Mouse (Mus musculus) lung, embryonic 14.5 days (tissue): Measurements from ENCODE around the gene Mtrf1l. TPM values are rescaled to one million over a fixed set of nuclear protein-coding genes. Genes with fewer than 3 reads are reported as not detected.

ENCODE experiments used
- ATAC-seq: fragments of 200-750 bp; cut with Nextera tagmentation; 2 replicates; pipeline ENCODE4 v1.8.0; 2017; ENCODE audit warnings: mild to moderate bottlenecking, moderate TSS enrichment, moderate library complexity; ENCODE audit not compliant: insufficient read depth
- DNase-seq: peaks from one replicate; pipeline ENCODE4 v3.0.0-alpha.2; 2015
- H3K27ac ChIP-seq: fragments of 300-500 bp; sonication (generic); 2 replicates; pipeline ENCODE4 v1.5.1; 2014; ENCODE audit warnings: low read depth, mild to moderate bottlenecking, moderate library complexity
- H3K27me3 ChIP-seq: fragments of 300-500 bp; sonication (generic); 2 replicates; pipeline ENCODE4 v1.6.1; 2014; ENCODE audit warnings: low read length, control low read depth; ENCODE audit not compliant: insufficient read depth
- H3K36me3 ChIP-seq: fragments of 300-500 bp; sonication (generic); 2 replicates; pipeline ENCODE4 v1.6.1; 2014; ENCODE audit warnings: control low read depth; ENCODE audit not compliant: insufficient read depth
- H3K4me1 ChIP-seq: fragments of 300-500 bp; sonication (generic); 2 replicates; pipeline ENCODE4 v1.6.1; 2014; ENCODE audit warnings: antibody characterized with exemption, control low read depth; ENCODE audit not compliant: insufficient read depth
- H3K4me2 ChIP-seq: fragments of 300-500 bp; sonication (generic); 2 replicates; pipeline ENCODE4 v1.6.1; 2014; ENCODE audit warnings: mild to moderate bottlenecking
- H3K4me3 ChIP-seq: fragments of 300-500 bp; sonication (generic); 2 replicates; pipeline ENCODE4 v1.5.1; 2014; ENCODE audit warnings: low read depth, low read length
- H3K9ac ChIP-seq: fragments of 300-500 bp; sonication (generic); 2 replicates; pipeline ENCODE4 v1.6.1; 2014
- H3K9me3 ChIP-seq: fragments of 300-500 bp; sonication (generic); 2 replicates; pipeline ENCODE4 v1.6.1; 2016; ENCODE audit warnings: low read depth, low read length, control low read depth
- CTCF ChIP-seq: IDR thresholded peaks from 2 replicates; pipeline ENCODE4 v1.5.1; 2016; ENCODE audit warnings: antibody characterized with exemption, low read depth
- WGBS: fragments of 180-500 bp; shearing (Covaris S2); extraction: QIAGEN DNeasy Blood & Tissue Kit; methylation state at CpG from one replicate; pipeline ENCODE4 v1.1.7; 2014; 5-methylcytosine and 5-hydroxymethylcytosine counted together
- polyA plus RNA-seq: library from polyadenylated mRNA; unstranded; fragments of >200 nt; fragmentation: Nextera tagmentation; extraction: Ambion mirVana; gene quantifications from 2 replicates; pipeline ENCODE4 v1.2.1, GENCODE M21; 2014

Gene Mtrf1l
- polyA plus RNA-seq, 1 experiment from 2014 or later = 17.8 TPM

DNA sequence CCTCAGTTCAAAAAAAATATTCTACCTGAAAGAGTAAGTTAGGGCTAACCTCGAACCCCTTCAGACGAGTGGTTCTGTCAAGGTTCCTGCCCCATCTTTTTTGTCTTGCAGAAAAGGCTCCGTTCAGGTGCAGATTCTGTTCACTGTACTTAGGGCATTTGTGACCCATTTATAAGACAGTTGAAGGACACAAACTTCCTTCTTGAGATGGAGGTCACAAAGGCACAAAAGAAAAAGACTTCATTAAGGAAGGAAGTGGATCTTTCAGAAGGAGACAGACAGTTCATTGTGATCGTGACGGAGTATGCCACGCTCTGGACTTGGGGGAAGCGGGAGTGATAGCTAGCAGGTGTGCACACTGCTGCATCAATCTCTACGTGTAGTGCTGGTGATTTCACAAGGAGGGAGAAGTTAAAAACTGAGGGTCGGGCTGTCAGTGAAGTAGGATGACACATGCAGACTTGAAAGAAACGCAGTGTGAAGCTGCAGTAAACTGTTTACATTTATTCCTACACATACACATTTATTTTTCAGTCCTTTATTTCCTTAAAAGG lies 34.4 kb upstream of the Mtrf1l start:
- 27% methylated on average over 10 of the region's 10 CpGs for WGBS
- Histone ChIP-seq H3K9me3 (no peaks in the 10 kb centered on the region), H3K36me3 (no peaks in the 10 kb centered on the region), H3K4me1 (no peaks in the 10 kb centered on the region), H3K4me2 (0 out of 2 replicates have a peak overlapping the region, but pooled peaks have one; percentile 5), H3K27me3 (no peaks in the 10 kb centered on the region), H3K4me3 (no peak overlapping the region), H3K27ac (no peak overlapping the region), H3K9ac (no peak overlapping the region)
- DNase-seq (peak; percentile 44), ATAC-seq (no peak)
- TF ChIP-seq CTCF = no peak

DNA sequence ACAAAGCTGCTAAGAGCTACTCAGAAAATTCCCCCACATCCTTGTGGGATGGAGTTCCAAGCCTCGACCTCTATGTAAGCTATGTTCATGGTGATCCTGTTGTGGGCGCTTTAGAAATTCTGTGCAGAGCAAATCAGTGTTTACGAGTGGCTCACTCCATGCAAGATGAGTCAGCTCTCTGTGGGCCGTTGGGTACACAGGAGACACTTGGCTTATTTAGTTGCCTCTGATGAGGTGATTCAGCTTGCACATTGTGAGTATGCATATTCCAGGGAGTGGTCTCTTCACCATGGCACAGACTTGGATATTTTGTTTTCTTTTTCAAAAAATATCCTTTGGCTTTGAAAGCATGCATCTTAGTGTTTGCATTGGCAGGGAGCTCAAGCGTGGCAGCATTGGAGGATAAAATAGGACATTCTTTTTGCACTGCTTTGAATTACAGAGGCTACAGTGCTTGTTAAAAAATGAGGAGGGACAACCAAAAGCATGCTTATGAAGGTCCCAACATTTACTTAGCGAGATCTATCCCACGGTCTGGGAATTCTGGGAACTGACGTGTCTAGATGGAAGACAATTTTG lies 29.7 kb upstream of the Mtrf1l start:
- 83% methylated on average over 8 of the region's 8 CpGs for WGBS
- Histone ChIP-seq H3K36me3 (no peaks in the 10 kb centered on the region), H3K4me1 (no peaks in the 10 kb centered on the region), H3K9ac (no peak overlapping the region), H3K4me2 (no peak overlapping the region), H3K27ac (no peak overlapping the region), H3K9me3 (no peaks in the 10 kb centered on the region), H3K4me3 (no peak overlapping the region), H3K27me3 (no peaks in the 10 kb centered on the region)
- DNase-seq (no peak), ATAC-seq (no peak)
- TF ChIP-seq CTCF = no peak

DNA sequence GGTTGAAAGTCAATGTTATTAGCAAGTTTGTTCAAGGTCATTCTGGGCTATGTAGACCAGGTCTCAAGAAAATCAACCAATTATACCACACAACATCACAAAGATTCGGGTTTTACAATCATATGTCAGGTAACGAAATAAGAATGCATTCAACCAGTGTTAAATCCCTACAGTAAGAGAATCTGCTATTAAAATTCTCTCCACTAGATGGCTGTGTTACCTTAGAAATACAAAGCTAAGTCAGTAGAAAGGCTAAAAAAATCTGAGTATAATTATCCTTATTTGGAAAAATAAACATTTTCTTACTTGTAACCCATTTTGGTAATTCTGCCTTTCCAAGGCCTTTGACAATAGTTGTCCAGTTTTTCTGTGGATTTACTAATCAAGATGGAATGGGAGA lies 23.2 kb upstream of the Mtrf1l start:
- DNase-seq = peak; percentile 89
- Histone ChIP-seq H3K4me3 (no peak overlapping the region), H3K9me3 (no peaks in the 10 kb centered on the region), H3K9ac (no peak overlapping the region), H3K4me2 (no peak overlapping the region), H3K27me3 (no peaks in the 10 kb centered on the region), H3K27ac (no peak overlapping the region), H3K36me3 (no peaks in the 10 kb centered on the region), H3K4me1 (no peaks in the 10 kb centered on the region)
- WGBS = 22% methylated on average over 2 of the region's 2 CpGs
- TF ChIP-seq CTCF = peak; percentile 62
- no peak for ATAC-seq

DNA sequence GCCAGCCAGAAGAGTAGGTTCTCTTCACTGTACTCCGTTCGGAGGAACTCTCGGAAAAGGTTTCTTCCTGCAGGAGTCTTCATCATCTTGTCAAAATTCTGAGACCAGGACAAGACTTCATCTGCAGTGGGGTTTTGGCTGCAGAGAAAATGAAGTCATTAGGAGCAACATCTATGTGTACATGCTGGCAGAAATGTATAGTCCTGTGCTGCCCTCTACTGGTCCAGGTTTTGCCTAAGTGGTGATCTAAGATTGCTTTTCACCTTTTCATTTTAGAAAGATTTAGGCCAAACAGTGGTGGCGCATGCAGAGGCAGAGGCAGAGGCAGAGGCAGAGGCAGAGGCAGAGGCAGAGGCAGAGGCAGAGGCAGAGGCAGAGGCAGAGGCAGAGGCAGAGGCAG lies 17.7 kb upstream of the Mtrf1l start:
- peak; percentile 66 for TF ChIP-seq CTCF
- DNase-seq = peak; percentile 87
- H3K9ac ChIP-seq = no peak overlapping the region
- H3K27ac ChIP-seq = no peak overlapping the region
- H3K4me1 ChIP-seq = no peaks in the 10 kb centered on the region
- no peaks in the 10 kb centered on the region for H3K36me3 ChIP-seq
- H3K4me3 ChIP-seq = no peak overlapping the region
- no peaks in the 10 kb centered on the region for H3K27me3 ChIP-seq
- no peak overlapping the region for H3K4me2 ChIP-seq
- ATAC-seq = no peak
- no peaks in the 10 kb centered on the region for H3K9me3 ChIP-seq
- 74% methylated on average over 4 of the region's 4 CpGs for WGBS

DNA sequence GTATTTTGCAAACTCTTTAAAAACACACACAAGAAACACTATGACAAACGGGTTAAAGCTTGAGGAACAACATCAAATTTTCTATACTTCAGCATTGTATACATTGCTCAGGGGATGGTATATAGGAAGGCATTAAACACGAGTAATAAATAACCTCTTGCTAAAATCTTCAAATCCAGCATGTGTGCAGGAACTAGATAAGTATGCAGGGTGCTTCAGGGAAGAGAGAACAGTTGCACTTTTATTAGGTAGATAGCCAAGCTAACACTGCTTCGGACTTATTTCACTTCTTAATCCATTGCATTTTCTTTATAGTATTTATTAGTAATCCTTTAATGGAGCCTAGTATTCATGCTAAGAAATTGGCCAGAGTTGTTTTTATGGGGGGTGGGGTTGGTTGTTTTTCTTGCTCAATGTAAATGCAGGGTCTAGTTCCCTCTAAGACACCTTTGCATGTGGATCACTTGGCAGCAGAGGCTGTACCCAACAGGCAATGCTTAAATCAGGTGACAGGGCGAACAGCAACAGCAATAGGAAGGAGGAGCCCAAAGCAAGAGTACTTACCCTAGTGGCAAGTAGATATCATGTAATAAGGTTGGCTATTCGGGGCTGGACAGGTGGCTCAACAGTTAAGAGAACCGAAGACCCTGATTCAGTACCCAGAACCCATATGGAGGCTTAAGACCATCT lies 2.8 kb upstream of the Mtrf1l start:
- WGBS = 66% methylated on average over 6 of the region's 6 CpGs

DNA sequence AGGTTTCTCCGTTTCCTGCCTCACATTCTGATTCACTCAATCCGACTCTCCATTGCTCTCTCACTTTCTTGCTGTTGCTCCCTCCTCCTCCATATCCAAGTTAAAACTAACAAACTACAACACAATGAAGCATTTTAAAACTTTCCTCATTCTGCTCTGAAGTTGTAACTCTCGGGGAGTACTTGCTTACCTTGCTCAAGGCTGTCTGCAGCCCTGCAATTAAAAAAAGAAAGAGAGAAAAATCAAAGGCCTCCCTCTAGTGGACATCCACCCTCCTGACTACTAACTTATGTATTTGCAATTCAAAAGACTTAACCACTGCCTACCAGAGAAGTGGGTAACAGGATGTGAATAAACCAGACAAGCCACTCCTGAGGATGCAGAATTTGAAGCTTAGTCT lies 1.1 kb upstream of the Mtrf1l start:
- H3K27ac ChIP-seq = peak overlapping the region; percentile 92
- H3K4me1 ChIP-seq = peaks cover 6% of the 10 kb centered on the region
- peak; percentile 78 for DNase-seq
- H3K4me2 ChIP-seq = peak overlapping the region; percentile 83
- no peaks in the 10 kb centered on the region for H3K27me3 ChIP-seq
- 1% methylated on average over 3 of the region's 3 CpGs for WGBS
- peak overlapping the region; percentile 86 for H3K4me3 ChIP-seq
- H3K9ac ChIP-seq = peak overlapping the region; percentile 40
- peaks cover 16% of the 10 kb centered on the region for H3K36me3 ChIP-seq
- peak; percentile 68 for TF ChIP-seq CTCF
- no peaks in the 10 kb centered on the region for H3K9me3 ChIP-seq
- ATAC-seq = peak; percentile 6; the same call in 1 of the 2 replicates

More for the DNA sequence above, 2.8 kb upstream of the Mtrf1l start:
- Histone ChIP-seq H3K27ac (no peak overlapping the region), H3K9ac (no peak overlapping the region), H3K27me3 (no peaks in the 10 kb centered on the region), H3K4me2 (no peak overlapping the region), H3K36me3 (peaks cover 8% of the 10 kb centered on the region; the same call in 1 of the 2 replicates), H3K9me3 (no peaks in the 10 kb centered on the region), H3K4me1 (peaks cover 6% of the 10 kb centered on the region), H3K4me3 (no peak overlapping the region)
- DNase-seq (no peak), ATAC-seq (no peak)
- TF ChIP-seq CTCF = no peak

DNA sequence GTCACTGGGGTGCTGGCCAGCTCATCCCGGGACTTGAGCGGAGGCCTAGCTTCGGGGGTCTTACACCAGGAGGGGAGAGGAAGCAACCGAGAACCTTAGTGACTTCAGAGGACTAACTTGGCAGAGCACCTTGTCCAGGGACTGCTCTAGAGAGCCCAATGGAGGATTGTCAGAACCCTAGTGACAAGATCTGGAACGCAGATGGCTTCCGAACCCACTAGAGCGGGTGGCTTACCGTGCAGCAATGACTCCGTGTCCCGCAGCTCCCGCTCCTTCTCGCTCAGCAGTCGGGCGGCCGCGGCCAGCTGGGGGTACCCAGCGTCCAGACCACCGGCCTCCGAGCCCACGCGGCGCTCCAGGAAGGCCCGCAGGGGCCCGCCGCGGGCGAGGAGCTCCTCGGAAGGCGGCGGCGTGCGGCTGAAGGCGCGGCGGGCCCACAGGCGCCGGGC lies 395 bp downstream of the Mtrf1l start:
- WGBS = under 1% methylated on average over 36 of the region's 37 CpGs
- no peak for DNase-seq
- H3K9ac ChIP-seq = peak overlapping the region; percentile 85

More for the DNA sequence above, 395 bp downstream of the Mtrf1l start:
- no peak for TF ChIP-seq CTCF
- Histone ChIP-seq H3K27me3 (no peaks in the 10 kb centered on the region), H3K36me3 (peaks cover 31% of the 10 kb centered on the region), H3K9me3 (no peaks in the 10 kb centered on the region), H3K4me1 (peaks cover 6% of the 10 kb centered on the region), H3K27ac (peak overlapping the region; percentile 92), H3K4me2 (peak overlapping the region; percentile 62), H3K4me3 (peak overlapping the region; percentile 86)
- ATAC-seq = peak; percentile 1; the same call in 1 of the 2 replicates
